Mouse (Mus musculus): Measurements from ENCODE around the gene Clk3.
A peak's percentile ranks its signal among the peaks of the same experiment; 100 is the strongest.

Clk3 gene

GRCm38 (mm10) chr9:57765364-57766351, at the start of gene Clk3:
Gene Clk3 (minus strand): TSS chr9:57765860.
- peak; percentile 81 for DNase-seq (ENCODE audit: inconsistent ontology term)

- DNase-seq (ENCODE audit: inconsistent ontology term): no peak
Observed at GRCm38 (mm10) chr9:57814866-57815265, 49.2 kb upstream of the Clk3 start.

GRCm38 (mm10) chr9:57814014-57814413, 48.4 kb upstream of the Clk3 start:
- no peak for DNase-seq (ENCODE audit: inconsistent ontology term)

- DNase-seq (ENCODE audit: inconsistent ontology term): no peak
Observed at GRCm38 (mm10) chr9:57811793-57812733, 46.4 kb upstream of the Clk3 start.

- no peak for DNase-seq (ENCODE audit: inconsistent ontology term)
Observed at GRCm38 (mm10) chr9:57810691-57811090, 45.0 kb upstream of the Clk3 start.

- no peak for DNase-seq (ENCODE audit: inconsistent ontology term)
Observed at GRCm38 (mm10) chr9:57808771-57809310, 43.2 kb upstream of the Clk3 start.

- no peak for DNase-seq (ENCODE audit: inconsistent ontology term)
Observed at GRCm38 (mm10) chr9:57807174-57807651, 41.6 kb upstream of the Clk3 start.

GRCm38 (mm10) chr9:57806066-57806481, 40.4 kb upstream of the Clk3 start:
- no peak for DNase-seq (ENCODE audit: inconsistent ontology term)

- no peak for DNase-seq (ENCODE audit: inconsistent ontology term)
Observed at GRCm38 (mm10) chr9:57805087-57805737, 39.6 kb upstream of the Clk3 start.

GRCm38 (mm10) chr9:57803839-57804238, 38.2 kb upstream of the Clk3 start:
- DNase-seq (ENCODE audit: inconsistent ontology term): no peak

- no peak for DNase-seq (ENCODE audit: inconsistent ontology term)
Observed at GRCm38 (mm10) chr9:57803047-57803446, 37.4 kb upstream of the Clk3 start.

GRCm38 (mm10) chr9:57800325-57800975, 34.8 kb upstream of the Clk3 start:
- no peak for DNase-seq (ENCODE audit: inconsistent ontology term)

GRCm38 (mm10) chr9:57798725-57799253, 33.1 kb upstream of the Clk3 start:
- peak; percentile 64 for DNase-seq (ENCODE audit: inconsistent ontology term)

- DNase-seq (ENCODE audit: inconsistent ontology term): no peak
Observed at GRCm38 (mm10) chr9:57797456-57797855, 31.8 kb upstream of the Clk3 start.

- no peak for DNase-seq (ENCODE audit: inconsistent ontology term)
Observed at GRCm38 (mm10) chr9:57789733-57790132, 24.1 kb upstream of the Clk3 start.

- no peak for DNase-seq (ENCODE audit: inconsistent ontology term)
Observed at GRCm38 (mm10) chr9:57782656-57783055, 17.0 kb upstream of the Clk3 start.

- DNase-seq (ENCODE audit: inconsistent ontology term): no peak
Observed at GRCm38 (mm10) chr9:57775736-57776135, 10.1 kb upstream of the Clk3 start.

- no peak for DNase-seq (ENCODE audit: inconsistent ontology term)
Observed at GRCm38 (mm10) chr9:57775026-57775425, 9.4 kb upstream of the Clk3 start.

- no peak for DNase-seq (ENCODE audit: inconsistent ontology term)
Observed at GRCm38 (mm10) chr9:57774168-57774567, 8.5 kb upstream of the Clk3 start.

- DNase-seq (ENCODE audit: inconsistent ontology term): no peak
Observed at GRCm38 (mm10) chr9:57773754-57774153, 8.1 kb upstream of the Clk3 start.
